Mouse (Mus musculus) kidney, adult 2 months (tissue): Measurements from ENCODE around the gene Myh6.

Experiments
- CTCF ChIP-seq: fragments of 200-500 bp; conservative IDR thresholded peaks from 2 replicates; pipeline ENCODE4 v1.5.1; 2011; ENCODE audit warnings: low read depth, mild to moderate bottlenecking, control low read depth, low read length, moderate library complexity, mixed read lengths; ENCODE audit not compliant: insufficient read depth, insufficient read length
- POLR2A ChIP-seq: fragments of 200-500 bp; IDR thresholded peaks from one replicate; pipeline ENCODE4 v1.6.1; 2011; ENCODE audit warnings: low read depth, low read length, control low read depth

GRCm38 (mm10) chr14:54937361-54938182 lies 29.2 kb downstream of the Myh6 start:
- TF ChIP-seq POLR2A (no peak), CTCF (no peak)
